ENCODE assay signal across 10 mouse cellular contexts in genomic region chr12:51821256-51821655, GRCm38 (mm10). TPM values are rescaled to one million over a fixed set of nuclear protein-coding genes. Genes with fewer than 3 reads are reported as not detected.
DNase-seq lines count a peak whose midpoint lies in the region; ATAC-seq lines count a peak whose summit lies in the region.
"Had no signal": no experiment of that assay in that cellular context is flagged by ENCODE, and none has a peak within 500 bp of the region (broad histone marks: within the 10 kb centered on the region; RNA-seq: fewer than 3 reads in every experiment).

No protein-coding gene starts in this region.

- H3K9me3 ChIP-seq in lung, embryonic 16.5 days (ENCODE audit: control insufficient read depth, low read length) = no peaks in the 10 kb centered on the region
- H3K9me3 ChIP-seq in erythroblast, embryonic 14.5 days (ENCODE audit: control insufficient read depth, low read length) = no peaks in the 10 kb centered on the region
- H3K9me3 ChIP-seq in liver, embryonic 16.5 days (replicated peaks; ENCODE audit: control insufficient read depth, low read length) = no peaks in the 10 kb centered on the region
- H3K9me3 ChIP-seq: limb, embryonic 10.5 days; midbrain, embryonic 13.5 days had no signal

- H3K4me3 ChIP-seq in lung, embryonic 16.5 days (ENCODE audit: low read length) = no peak overlapping the region
- peak overlapping the region; percentile 46 for H3K4me3 ChIP-seq in erythroblast, embryonic 14.5 days (replicated peaks)
- H3K4me3 ChIP-seq in liver, embryonic 16.5 days (ENCODE audit: low read depth, low read length) = peak overlapping the region; percentile 21; the same call in 1 of the 2 replicates
- H3K4me3 ChIP-seq: limb, embryonic 10.5 days; midbrain, embryonic 13.5 days had no signal

- 39% methylated on average over 2 of the region's 2 CpGs for WGBS in lung, embryonic 16.5 days
- WGBS in liver, embryonic 16.5 days (ENCODE audit: insufficient replicate concordance) = 15% methylated on average over 2 of the region's 2 CpGs

- H3K4me2 ChIP-seq in lung, embryonic 16.5 days (ENCODE audit: low read depth, low read length) = no peak overlapping the region
- H3K4me2 ChIP-seq in liver, embryonic 16.5 days (ENCODE audit: low read depth, low read length) = peak overlapping the region; percentile 52
- H3K4me2 ChIP-seq: midbrain, embryonic 13.5 days had no signal

- H3K9ac ChIP-seq in lung, embryonic 16.5 days (ENCODE audit: low read length) = no peak overlapping the region
- H3K9ac ChIP-seq in liver, embryonic 16.5 days (ENCODE audit: low read depth, low read length) = no peak overlapping the region
- H3K9ac ChIP-seq: midbrain, embryonic 13.5 days had no signal

- no peaks in the 10 kb centered on the region for H3K27me3 ChIP-seq in lung, embryonic 16.5 days (ENCODE audit: control insufficient read depth, insufficient read depth, low read depth, low read length)
- no peaks in the 10 kb centered on the region for H3K27me3 ChIP-seq in erythroblast, embryonic 14.5 days (ENCODE audit: control insufficient read depth)
- no peaks in the 10 kb centered on the region for H3K27me3 ChIP-seq in liver, embryonic 16.5 days (ENCODE audit: control insufficient read depth, insufficient read depth, low read depth, low read length)
- H3K27me3 ChIP-seq: midbrain, embryonic 13.5 days had no signal

- no peak overlapping the region for H3K27ac ChIP-seq in lung, embryonic 16.5 days (ENCODE audit: low read length)
- peak overlapping the region; percentile 77 for H3K27ac ChIP-seq in liver, embryonic 16.5 days (ENCODE audit: low read length)
- H3K27ac ChIP-seq: limb, embryonic 10.5 days; midbrain, embryonic 13.5 days had no signal

- DNase-seq in adrenal gland, adult (ENCODE audit: inconsistent age in 2 of 2, low spot score in 1 of 2) = peak; percentile 40 to 64
- no peak for DNase-seq in adrenal gland, adult 8-10 months
- DNase-seq in lung, adult 18-20 months = no peak
- DNase-seq in left cerebral cortex, adult 8-10 months (ENCODE audit: low spot score in 2 of 2) = no peak
- DNase-seq in kidney, adult 18-20 months = no peak

- ATAC-seq in lung, embryonic 16.5 days (ENCODE audit: low read depth) = 0 out of 2 replicates have a peak, but pooled peaks have one; percentile 28
- peak; percentile 81 for ATAC-seq in liver, embryonic 16.5 days (ENCODE audit: low read depth)
- ATAC-seq: midbrain, embryonic 13.5 days had no signal

- peaks cover 5% of the 10 kb centered on the region; the same call in 1 of the 2 replicates for H3K4me1 ChIP-seq in lung, embryonic 16.5 days (replicated peaks; ENCODE audit: control insufficient read depth, insufficient read depth, low read length)
- peaks cover 67% of the 10 kb centered on the region for H3K4me1 ChIP-seq in erythroblast, embryonic 14.5 days (ENCODE audit: control insufficient read depth)
- peaks cover 52% of the 10 kb centered on the region for H3K4me1 ChIP-seq in liver, embryonic 16.5 days (ENCODE audit: control insufficient read depth, low read depth, low read length)

- H3K36me3 ChIP-seq in lung, embryonic 16.5 days (ENCODE audit: control insufficient read depth, insufficient read depth, low read length) = no peaks in the 10 kb centered on the region; the same call in none of the 2 replicates
- H3K36me3 ChIP-seq in erythroblast, embryonic 14.5 days (ENCODE audit: control insufficient read depth) = peaks cover 83% of the 10 kb centered on the region
- peaks cover 16% of the 10 kb centered on the region for H3K36me3 ChIP-seq in liver, embryonic 16.5 days (ENCODE audit: control insufficient read depth, insufficient read depth)

RNA-seq across cellular contexts. Expression of gene Hectd1, which starts 8.1 kb away (rescaled TPM):
- 100 to 1,000 TPM in 1 of 4 experiments, 10 to 100 TPM in 3; 89.8 to 101 (median 93.6) TPM for total RNA-seq in adrenal gland, adult 8-10 months (2022)
- polyA plus RNA-seq in lung, embryonic 16.5 days (2015; fragmentation: Nextera tagmentation; extraction: Ambion mirVana) = 36.0 and 38.0 TPM in 2 replicates
- polyA plus RNA-seq in erythroblast, embryonic 14.5 days (2012) = 0.40 and 0.52 TPM in 2 replicates
- polyA plus RNA-seq in liver, embryonic 16.5 days (2015; fragmentation: Nextera tagmentation; extraction: Ambion mirVana) = 23.6 and 24.6 TPM in 2 replicates
- 10 to 100 TPM; 77.1 to 85.4 (median 79.4) TPM for total RNA-seq in left cerebral cortex, adult 8-10 months (2022)

Comparison
In these comparisons a context has a peak if more than half of its experiments do, and no peak if none do; other contexts are left out.
1. DNase-seq: peak in adrenal gland, adult (2 of 2); none in adrenal gland, adult 8-10 months (single experiment), lung, adult 18-20 months (0 of 2), left cerebral cortex, adult 8-10 months (0 of 2) and kidney, adult 18-20 months (single experiment).
2. RNA of gene Hectd1, which starts 8.1 kb away (polyA plus RNA-seq): 36.0 to 38.0 TPM in lung, embryonic 16.5 days and 23.6 to 24.6 TPM in liver, embryonic 16.5 days; 0.40 to 0.52 TPM in erythroblast, embryonic 14.5 days; every median in the first group is over 10 times any median in the second.